Mouse (Mus musculus) lung, postnatal 0 days (tissue): ENCODE measurements around the gene Adcy2.

Experiments
- CTCF ChIP-seq: IDR thresholded peaks from 2 replicates; pipeline ENCODE4 v1.5.1; 2016; ENCODE audit warnings: antibody characterized with exemption, mild to moderate bottlenecking
- EP300 ChIP-seq: IDR thresholded peaks from 2 replicates; pipeline ENCODE4 v1.6.1; 2016; ENCODE audit warnings: antibody characterized with exemption, mild to moderate bottlenecking, control low read depth

GRCm38 (mm10) chr13:68581747-68582516 is 417.4 kb downstream of the Adcy2 start, which contains the start of the genes Mtrr and Fastkd3:
- TF ChIP-seq CTCF (no peak), EP300 (no peak)
